Mouse (Mus musculus): ENCODE data around the gene Fam131a. TPM values are rescaled to one million over a fixed set of nuclear protein-coding genes. Genes with fewer than 3 reads are reported as not detected.

Fam131a gene
- polyA plus RNA-seq, 1 experiment = 7.7 TPM

- Histone ChIP-seq H3K27ac (ENCODE audit: insufficient read depth, low read length) (no peak within 1 kb of the TSS), H3K4me3 (ENCODE audit: insufficient read depth, low read length) (peak within 1 kb of the TSS; percentile 44), H3K4me1 (ENCODE audit: control insufficient read depth, insufficient read depth, low read length) (no peaks in the 10 kb centered on the region)
- TF ChIP-seq CTCF (IDR thresholded peaks at IDR 0.05; ENCODE audit: borderline replicate concordance, insufficient read depth, low read length) (no peak), POLR2A (IDR thresholded peaks at IDR 0.05; ENCODE audit: low read depth, low read length) (no peak)
Measured at GRCm38 (mm10) chr16:20733731-20734730, 41.0 kb downstream of the Fam131a start, which contains the start of gene Thpo. TSS of gene Thpo (minus strand) at chr16:20734511.

- no peak overlapping the region for H3K27ac ChIP-seq (ENCODE audit: insufficient read depth, low read length)
- no peak overlapping the region for H3K4me3 ChIP-seq (ENCODE audit: insufficient read depth, low read length)
- H3K4me1 ChIP-seq (ENCODE audit: control insufficient read depth, insufficient read depth, low read length) = no peaks in the 10 kb centered on the region
- no peak for TF ChIP-seq POLR2A (IDR thresholded peaks at IDR 0.05; ENCODE audit: low read depth, low read length)
- no peak for TF ChIP-seq CTCF (IDR thresholded peaks at IDR 0.05; ENCODE audit: borderline replicate concordance, insufficient read depth, low read length)
Measured at GRCm38 (mm10) chr16:20735651-20736050, 42.6 kb downstream of the Fam131a start.

GRCm38 (mm10) chr16:20736168-20736567, 43.1 kb downstream of the Fam131a start:
- TF ChIP-seq POLR2A (IDR thresholded peaks at IDR 0.05; ENCODE audit: low read depth, low read length) = no peak
- no peak for TF ChIP-seq CTCF (IDR thresholded peaks at IDR 0.05; ENCODE audit: borderline replicate concordance, insufficient read depth, low read length)
- H3K27ac ChIP-seq (ENCODE audit: insufficient read depth, low read length) = no peak overlapping the region
- no peaks in the 10 kb centered on the region for H3K4me1 ChIP-seq (ENCODE audit: control insufficient read depth, insufficient read depth, low read length)
- H3K4me3 ChIP-seq (ENCODE audit: insufficient read depth, low read length) = no peak overlapping the region

- H3K27ac ChIP-seq (ENCODE audit: insufficient read depth, low read length) = no peak overlapping the region
- TF ChIP-seq POLR2A (IDR thresholded peaks at IDR 0.05; ENCODE audit: low read depth, low read length) (no peak), CTCF (IDR thresholded peaks at IDR 0.05; ENCODE audit: borderline replicate concordance, insufficient read depth, low read length) (no peak)
- no peak overlapping the region for H3K4me3 ChIP-seq (ENCODE audit: insufficient read depth, low read length)
- H3K4me1 ChIP-seq (ENCODE audit: control insufficient read depth, insufficient read depth, low read length) = no peaks in the 10 kb centered on the region
Measured at GRCm38 (mm10) chr16:20736823-20737222, 43.8 kb downstream of the Fam131a start.

GRCm38 (mm10) chr16:20739845-20740244, 46.8 kb downstream of the Fam131a start:
- no peak overlapping the region for H3K4me3 ChIP-seq (ENCODE audit: insufficient read depth, low read length)
- H3K4me1 ChIP-seq (ENCODE audit: control insufficient read depth, insufficient read depth, low read length) = no peaks in the 10 kb centered on the region
- no peak overlapping the region for H3K27ac ChIP-seq (ENCODE audit: insufficient read depth, low read length)
- TF ChIP-seq CTCF (IDR thresholded peaks at IDR 0.05; ENCODE audit: borderline replicate concordance, insufficient read depth, low read length) (no peak), POLR2A (IDR thresholded peaks at IDR 0.05; ENCODE audit: low read depth, low read length) (no peak)

- H3K27ac ChIP-seq (ENCODE audit: insufficient read depth, low read length) = no peak overlapping the region
- no peak overlapping the region for H3K4me3 ChIP-seq (ENCODE audit: insufficient read depth, low read length)
- TF ChIP-seq CTCF (IDR thresholded peaks at IDR 0.05; ENCODE audit: borderline replicate concordance, insufficient read depth, low read length) (no peak), POLR2A (IDR thresholded peaks at IDR 0.05; ENCODE audit: low read depth, low read length) (no peak)
- H3K4me1 ChIP-seq (ENCODE audit: control insufficient read depth, insufficient read depth, low read length) = peaks cover 2% of the 10 kb centered on the region; the same call in 1 of the 2 replicates
Measured at GRCm38 (mm10) chr16:20746641-20747040, 53.6 kb downstream of the Fam131a start.

- no peak overlapping the region for H3K4me3 ChIP-seq (ENCODE audit: insufficient read depth, low read length)
- H3K27ac ChIP-seq (ENCODE audit: insufficient read depth, low read length) = no peak overlapping the region
- TF ChIP-seq CTCF (IDR thresholded peaks at IDR 0.05; ENCODE audit: borderline replicate concordance, insufficient read depth, low read length) (no peak), POLR2A (IDR thresholded peaks at IDR 0.05; ENCODE audit: low read depth, low read length) (no peak)
- H3K4me1 ChIP-seq (ENCODE audit: control insufficient read depth, insufficient read depth, low read length) = peaks cover 2% of the 10 kb centered on the region; the same call in 1 of the 2 replicates
Measured at GRCm38 (mm10) chr16:20750518-20750917, 57.5 kb downstream of the Fam131a start.

Other genes with a start within 250 kb of the Fam131a start
- gene Eif2b5, start 194.4 kb upstream of the Fam131a start, polyA plus RNA-seq (2011; ENCODE audit: insufficient read length, low read depth, missing spikeins) = 53.8 and 61.5 TPM in 2 replicates
- gene Dvl3, start 176.3 kb upstream of the Fam131a start, polyA plus RNA-seq (2011; ENCODE audit: insufficient read length, low read depth, missing spikeins) = 51.4 and 57.3 TPM in 2 replicates
- gene Ap2m1, start 157.8 kb upstream of the Fam131a start, polyA plus RNA-seq (2011; ENCODE audit: insufficient read length, low read depth, missing spikeins) = 448 and 450 TPM in 2 replicates
- gene Abcf3, start 144.7 kb upstream of the Fam131a start, polyA plus RNA-seq (2011; ENCODE audit: insufficient read length, low read depth, missing spikeins) = 50.9 and 53.2 TPM in 2 replicates
- not detected in 2 replicates for gene Vwa5b2, start 103.8 kb upstream of the Fam131a start, polyA plus RNA-seq (2011; ENCODE audit: insufficient read length, low read depth, missing spikeins)
- gene Eef1akmt4, start 81.6 kb upstream of the Fam131a start, polyA plus RNA-seq (2011; ENCODE audit: insufficient read length, low read depth, missing spikeins) = 14.3 and 15.2 TPM in 2 replicates
- 2.6 TPM in 1 of 2 replicates, not detected in the other for gene Gm49333, start 81.6 kb upstream of the Fam131a start, polyA plus RNA-seq (2011; ENCODE audit: insufficient read length, low read depth, missing spikeins)
- gene Alg3, start 81.5 kb upstream of the Fam131a start, polyA plus RNA-seq (2011; ENCODE audit: insufficient read length, low read depth, missing spikeins) = 31.4 and 34.6 TPM in 2 replicates
- gene Camk2n2, start 72.0 kb upstream of the Fam131a start, polyA plus RNA-seq (2011; ENCODE audit: insufficient read length, low read depth, missing spikeins) = 8.9 and 9.7 TPM in 2 replicates
- 11.4 and 17.2 TPM in 2 replicates for gene Ece2, start 63.4 kb upstream of the Fam131a start, polyA plus RNA-seq (2011; ENCODE audit: insufficient read length, low read depth, missing spikeins)
- gene Psmd2, start 41.6 kb upstream of the Fam131a start, polyA plus RNA-seq (2011; ENCODE audit: insufficient read length, low read depth, missing spikeins) = 211 and 217 TPM in 2 replicates
- 337 and 421 TPM in 2 replicates for gene Eif4g1, start 24.9 kb upstream of the Fam131a start, polyA plus RNA-seq (2011; ENCODE audit: insufficient read length, low read depth, missing spikeins)
- 36.5 and 38.8 TPM in 2 replicates for gene Polr2h, start 24.4 kb downstream of the Fam131a start, polyA plus RNA-seq (2011; ENCODE audit: insufficient read length, low read depth, missing spikeins)
- 7.0 and 7.9 TPM in 2 replicates for gene Clcn2, start 24.5 kb downstream of the Fam131a start, polyA plus RNA-seq (2011; ENCODE audit: insufficient read length, low read depth, missing spikeins)
- 3.8 and 7.3 TPM in 2 replicates for gene Chrd, start 39.9 kb downstream of the Fam131a start, polyA plus RNA-seq (2011; ENCODE audit: insufficient read length, low read depth, missing spikeins)
- gene Thpo, start 41.3 kb downstream of the Fam131a start, polyA plus RNA-seq (2011; ENCODE audit: insufficient read length, low read depth, missing spikeins) = 0.57 and 0.98 TPM in 2 replicates

Measured in embryonic fibroblast, embryonic 13.5 days (primary cell).